Mouse (Mus musculus) limb, embryonic 13.5 days (tissue): ENCODE measurements around the gene Kif11. TPM values are rescaled to one million over a fixed set of nuclear protein-coding genes. Genes with fewer than 3 reads are reported as not detected.

Experiments used
- ATAC-seq: fragments of 200-750 bp; cut with Nextera tagmentation; 2 replicates; pipeline ENCODE4 v1.8.0; 2017; ENCODE audit warnings: low read depth, moderate number of reproducible peaks, moderate TSS enrichment; ENCODE audit not compliant: low FRiP score
- H3K27ac ChIP-seq: fragments of 300-500 bp; sonication (generic); 2 replicates; pipeline ENCODE4 v1.5.1; 2015; ENCODE audit warnings: inconsistent platforms, mild to moderate bottlenecking, moderate library complexity
- H3K27me3 ChIP-seq: fragments of 300-500 bp; sonication (generic); 2 replicates; pipeline ENCODE4 v1.6.1; 2015; ENCODE audit warnings: mild to moderate bottlenecking, inconsistent platforms
- H3K36me3 ChIP-seq: fragments of 300-500 bp; sonication (generic); 2 replicates; pipeline ENCODE4 v1.6.1; 2015; ENCODE audit warnings: inconsistent platforms, mild to moderate bottlenecking, moderate library complexity
- H3K4me1 ChIP-seq: fragments of 300-500 bp; sonication (generic); 2 replicates; pipeline ENCODE4 v1.6.1; 2015; ENCODE audit warnings: inconsistent platforms
- H3K4me2 ChIP-seq: fragments of 300-500 bp; sonication (generic); replicated peaks from 2 replicates; pipeline ENCODE4 v1.6.1; 2015; ENCODE audit warnings: inconsistent platforms, mild to moderate bottlenecking, moderate library complexity
- H3K4me3 ChIP-seq: fragments of 300-500 bp; sonication (generic); 2 replicates; pipeline ENCODE4 v1.5.1; 2015; ENCODE audit warnings: moderate library complexity, mild to moderate bottlenecking, inconsistent platforms
- H3K9ac ChIP-seq: fragments of 300-500 bp; sonication (generic); 2 replicates; pipeline ENCODE4 v1.6.1; 2015; ENCODE audit warnings: mild to moderate bottlenecking, inconsistent platforms
- H3K9me3 ChIP-seq: fragments of 300-500 bp; sonication (generic); 2 replicates; pipeline ENCODE4 v1.6.1; 2016; ENCODE audit warnings: inconsistent platforms
- WGBS: fragments of 180-500 bp; shearing (Covaris S2); methylation state at CpG from one replicate; pipeline ENCODE4 v1.1.7; 2015; 5-methylcytosine and 5-hydroxymethylcytosine counted together
- polyA plus RNA-seq: library from polyadenylated mRNA; unstranded; fragments of >200 nt; fragmentation: Nextera tagmentation; extraction: Ambion mirVana; gene quantifications from 2 replicates; pipeline ENCODE4 v1.2.1, GENCODE M21; 2015

Kif11 gene
- 58.2 and 62.5 TPM in 2 replicates for polyA plus RNA-seq

DNA sequence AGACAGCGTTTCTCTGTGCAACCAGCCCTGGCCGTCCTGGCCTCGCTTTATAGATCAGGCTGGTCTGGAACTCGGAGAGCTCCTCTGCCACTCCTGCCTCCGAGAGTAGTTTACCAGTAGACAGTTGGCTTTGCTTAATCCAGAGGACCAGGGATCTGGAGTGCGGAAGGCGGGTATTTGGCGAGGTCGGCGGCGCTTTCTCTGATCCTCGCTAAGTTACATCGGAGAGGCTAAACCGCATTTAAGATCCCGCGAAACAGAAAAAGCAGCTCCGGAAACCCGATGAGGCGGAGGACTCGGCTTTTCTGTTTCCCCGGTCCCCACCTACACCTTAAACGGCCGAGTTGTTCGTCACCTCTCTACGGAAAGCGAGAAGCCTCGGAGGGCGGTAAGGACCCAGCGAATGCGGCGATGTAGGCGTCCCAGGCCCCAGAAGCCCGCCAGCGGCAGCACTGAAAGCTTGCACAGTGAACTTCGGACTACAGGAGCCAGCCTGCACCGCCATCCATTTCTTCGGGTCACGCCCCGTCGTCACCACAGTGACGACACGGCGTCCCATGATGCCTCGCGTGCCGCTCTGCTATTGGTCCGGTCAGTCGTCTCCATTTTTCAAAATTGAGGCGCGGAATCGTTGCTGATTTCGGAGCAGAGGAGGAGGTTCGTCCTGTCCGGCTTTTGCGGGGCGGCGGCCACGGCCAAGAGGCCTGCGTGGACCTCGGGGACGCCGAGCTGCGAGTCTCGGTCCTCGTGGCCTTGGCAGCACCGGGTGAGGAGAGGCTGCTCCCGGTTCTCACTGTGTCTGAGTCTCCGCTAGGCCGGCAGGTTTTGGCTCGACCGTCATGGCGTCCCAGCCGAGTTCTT lies at the start of gene Kif11:
Gene Kif11, plus strand, starts transcription at position 649 of the 861 bp plus-strand sequence.
- Histone ChIP-seq H3K4me2 (peak within 1 kb of the TSS; percentile 74), H3K4me3 (peak within 1 kb of the TSS; percentile 85), H3K27me3 (no peaks in the 10 kb centered on the region), H3K9ac (peak within 1 kb of the TSS; percentile 82), H3K36me3 (no peaks in the 10 kb centered on the region), H3K9me3 (no peaks in the 10 kb centered on the region), H3K27ac (peak within 1 kb of the TSS; percentile 97), H3K4me1 (peaks cover 30% of the 10 kb centered on the region)
- peak; percentile 98 for ATAC-seq
- under 1% methylated on average over 73 of the region's 73 CpGs for WGBS

DNA sequence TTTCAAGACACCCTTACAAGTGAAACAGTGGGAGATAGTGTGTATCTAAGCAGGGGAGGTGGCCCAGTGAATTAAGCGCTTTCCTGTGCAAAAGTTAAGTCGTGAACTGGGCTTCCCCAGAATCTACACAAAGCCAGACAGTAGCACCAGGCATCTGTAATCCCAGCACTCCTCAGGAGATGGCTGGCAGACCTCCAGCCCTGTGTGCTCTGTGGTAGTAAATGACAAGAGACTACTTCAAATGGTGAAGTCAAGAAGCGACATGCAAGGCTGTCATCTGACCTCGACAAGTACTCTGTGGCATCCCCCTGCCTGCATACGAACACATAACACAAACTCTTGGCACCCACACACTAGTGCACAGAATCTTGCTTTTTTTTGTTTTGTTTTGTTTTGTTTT lies 49.0 kb upstream of the Kif11 start:
- 82% methylated on average over 5 of the region's 5 CpGs for WGBS
- Histone ChIP-seq H3K36me3 (peaks cover 25% of the 10 kb centered on the region), H3K27me3 (no peaks in the 10 kb centered on the region), H3K4me2 (no peak overlapping the region), H3K4me3 (no peak overlapping the region), H3K27ac (no peak overlapping the region), H3K9ac (no peak overlapping the region), H3K4me1 (no peaks in the 10 kb centered on the region), H3K9me3 (no peaks in the 10 kb centered on the region)
- ATAC-seq = no peak

DNA sequence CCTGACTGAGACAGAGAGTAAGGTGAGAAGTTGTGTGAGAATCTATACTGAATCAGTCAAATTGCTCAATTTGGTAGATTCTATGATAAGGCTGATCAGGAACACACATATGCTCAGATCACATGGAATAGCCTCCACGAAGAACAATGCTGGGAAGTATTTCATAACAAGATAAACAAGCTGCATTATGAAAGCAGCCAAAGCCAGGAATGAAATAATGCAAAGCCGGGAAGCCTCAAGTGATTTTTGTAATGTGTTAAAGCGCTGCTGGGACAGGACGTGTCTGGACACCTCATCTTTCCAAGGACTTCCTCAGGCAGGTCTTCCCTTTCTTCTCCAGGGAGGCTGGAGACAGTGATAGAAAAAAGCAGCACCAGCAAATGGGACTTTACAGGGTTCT lies 43.5 kb upstream of the Kif11 start:
- 85% methylated on average over 4 of the region's 4 CpGs for WGBS
- H3K27ac ChIP-seq = no peak overlapping the region

DNA sequence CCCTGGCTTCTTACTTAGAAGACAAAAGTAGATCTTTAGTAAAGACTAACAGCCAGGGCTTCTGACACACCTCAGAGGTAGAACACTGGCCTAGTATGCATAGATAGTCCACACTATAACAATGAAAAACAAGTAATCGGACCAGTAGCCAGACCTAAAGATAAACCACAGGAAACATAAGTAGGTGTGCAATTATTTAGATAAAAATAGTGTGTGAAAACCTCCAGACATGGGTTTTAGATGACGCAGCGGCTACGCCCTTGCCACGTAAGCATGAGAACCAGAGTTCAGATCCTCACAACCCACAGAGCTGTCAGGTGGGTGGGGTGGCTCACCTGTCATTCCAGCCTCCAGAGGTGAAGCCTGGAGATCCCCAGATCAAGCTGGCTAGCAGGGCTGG lies 42.8 kb upstream of the Kif11 start:
- 93% methylated on average over 5 of the region's 5 CpGs for WGBS
- ATAC-seq = no peak
- Histone ChIP-seq H3K4me2 (no peak overlapping the region), H3K9ac (no peak overlapping the region), H3K27ac (no peak overlapping the region), H3K4me1 (0 out of 2 replicates have a peak, but pooled peaks cover under 1% of the 10 kb centered on the region), H3K4me3 (no peak overlapping the region), H3K27me3 (no peaks in the 10 kb centered on the region), H3K9me3 (no peaks in the 10 kb centered on the region), H3K36me3 (peaks cover 5% of the 10 kb centered on the region)

More for the DNA sequence above, 43.5 kb upstream of the Kif11 start:
- Histone ChIP-seq H3K4me2 (no peak overlapping the region), H3K27me3 (no peaks in the 10 kb centered on the region), H3K4me1 (no peaks in the 10 kb centered on the region), H3K4me3 (no peak overlapping the region), H3K9ac (no peak overlapping the region), H3K36me3 (peaks cover 11% of the 10 kb centered on the region), H3K9me3 (no peaks in the 10 kb centered on the region)
- ATAC-seq = no peak

DNA sequence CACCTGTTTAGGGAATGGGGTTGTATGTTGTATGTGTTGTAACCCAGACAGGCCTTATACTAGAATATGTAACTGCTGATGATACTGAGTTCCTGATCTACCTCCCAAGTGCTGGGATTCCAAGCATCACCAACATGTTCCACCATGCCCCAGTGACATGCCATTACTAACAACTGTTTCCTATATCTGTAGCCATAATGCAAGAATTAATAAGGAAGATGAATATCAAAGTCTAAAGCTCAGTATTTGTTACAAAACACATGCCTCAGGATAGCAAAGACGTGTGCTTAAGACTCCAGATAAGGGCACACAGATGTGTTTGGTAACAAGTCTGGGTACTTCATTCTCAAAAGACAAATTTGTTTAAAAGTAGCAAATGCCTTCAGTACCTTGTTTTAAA lies 40.8 kb upstream of the Kif11 start:
- Histone ChIP-seq H3K4me2 (no peak overlapping the region), H3K9ac (no peak overlapping the region), H3K27me3 (no peaks in the 10 kb centered on the region), H3K4me3 (no peak overlapping the region), H3K36me3 (no peaks in the 10 kb centered on the region), H3K9me3 (no peaks in the 10 kb centered on the region), H3K27ac (no peak overlapping the region), H3K4me1 (0 out of 2 replicates have a peak, but pooled peaks cover 9% of the 10 kb centered on the region)
- 77% methylated on average over 1 of the region's 1 CpGs for WGBS
- no peak for ATAC-seq

DNA sequence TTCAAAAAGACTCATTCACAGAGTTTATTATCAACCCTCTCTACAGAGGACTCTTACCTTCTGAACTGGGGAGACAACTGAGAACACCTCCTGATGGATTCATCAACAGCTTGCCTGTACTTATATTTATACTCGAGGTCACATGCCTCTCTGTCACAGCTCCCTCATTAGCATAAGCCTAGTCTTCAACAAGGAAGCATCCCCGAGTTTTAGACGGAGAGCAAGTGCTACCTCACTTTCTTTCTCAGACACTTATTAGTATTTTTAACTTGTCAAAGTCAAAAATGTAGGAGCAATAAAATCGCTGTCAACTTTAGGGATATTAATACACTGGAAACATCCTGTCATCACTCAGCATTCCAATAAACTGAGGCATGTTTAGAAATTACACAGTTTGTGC lies 38.5 kb upstream of the Kif11 start, which contains the start of gene Ide:
Gene Ide, minus strand, starts transcription at position 101 of the 400 bp plus-strand sequence.
- 67% methylated on average over 4 of the region's 4 CpGs for WGBS
- H3K9me3 ChIP-seq = no peaks in the 10 kb centered on the region
- H3K36me3 ChIP-seq = no peaks in the 10 kb centered on the region
- H3K9ac ChIP-seq = no peak within 1 kb of the TSS
- H3K4me2 ChIP-seq = no peak within 1 kb of the TSS
- no peak within 1 kb of the TSS for H3K4me3 ChIP-seq
- no peak for ATAC-seq
- H3K27ac ChIP-seq = no peak within 1 kb of the TSS
- 0 out of 2 replicates have a peak, but pooled peaks cover 9% of the 10 kb centered on the region for H3K4me1 ChIP-seq
- no peaks in the 10 kb centered on the region for H3K27me3 ChIP-seq

DNA sequence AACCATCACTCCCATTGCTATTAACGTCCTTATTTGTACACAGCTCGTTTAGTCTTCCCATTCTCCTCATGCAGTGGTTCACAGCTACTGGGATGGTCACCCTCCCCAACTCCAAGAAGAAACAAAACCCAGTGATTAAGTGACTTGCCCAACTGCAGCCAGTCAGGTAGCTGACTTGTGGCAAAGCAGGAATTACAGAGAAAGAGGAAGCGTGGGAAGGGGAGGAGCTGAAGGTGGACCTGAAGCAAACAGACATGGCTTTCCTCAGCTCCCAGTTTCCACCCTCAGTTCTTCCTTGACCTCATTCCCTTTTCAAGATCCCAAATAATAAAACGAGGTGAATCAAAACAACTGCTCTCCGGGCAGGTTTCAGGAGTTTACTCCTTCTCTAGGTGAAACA lies 35.7 kb upstream of the Kif11 start:
- H3K36me3 ChIP-seq = no peaks in the 10 kb centered on the region
- H3K4me1 ChIP-seq = 0 out of 2 replicates have a peak, but pooled peaks cover 9% of the 10 kb centered on the region
- H3K9me3 ChIP-seq = no peaks in the 10 kb centered on the region
- no peak overlapping the region for H3K27ac ChIP-seq
- no peak overlapping the region for H3K4me3 ChIP-seq
- WGBS = 81% methylated on average over 5 of the region's 5 CpGs
- H3K9ac ChIP-seq = no peak overlapping the region
- no peaks in the 10 kb centered on the region for H3K27me3 ChIP-seq
- no peak overlapping the region for H3K4me2 ChIP-seq
- ATAC-seq = no peak

DNA sequence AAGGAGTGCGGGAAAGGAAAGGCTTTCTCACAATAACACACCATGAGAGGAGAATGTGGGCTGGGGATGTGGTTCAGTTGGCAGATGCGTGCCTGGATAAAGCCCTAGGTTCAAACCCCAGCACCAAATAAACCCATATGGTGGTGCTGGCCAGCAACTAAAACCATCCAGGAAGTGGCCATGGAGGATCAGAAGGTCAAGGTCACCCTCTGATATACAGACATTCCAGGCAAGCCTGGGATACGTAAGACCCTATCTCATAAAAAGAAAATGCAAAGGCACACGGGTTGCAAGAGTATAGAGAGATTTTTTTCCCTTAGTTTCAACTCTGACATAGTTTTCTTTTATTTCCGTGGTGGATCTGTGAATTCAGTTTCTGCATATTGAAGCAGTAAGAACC lies 35.3 kb upstream of the Kif11 start:
- 74% methylated on average over 5 of the region's 5 CpGs for WGBS

DNA sequence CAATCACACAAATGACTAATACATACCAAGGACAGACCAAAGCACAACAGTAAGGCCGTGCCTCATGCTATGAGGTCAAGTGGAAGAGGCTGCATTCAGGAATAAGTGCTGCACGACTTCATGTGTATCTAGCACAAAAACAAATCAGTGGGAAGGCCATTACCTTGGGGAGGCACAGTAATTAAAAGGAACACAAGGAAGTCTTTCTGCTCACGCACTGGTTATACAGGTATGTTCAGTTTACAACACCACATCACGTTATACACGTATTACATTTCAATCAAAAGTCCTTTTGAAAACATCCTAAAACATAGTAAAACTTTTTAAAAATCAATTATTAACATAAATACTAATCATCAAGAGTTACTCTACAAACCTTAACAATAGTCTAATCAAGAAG lies 32.3 kb upstream of the Kif11 start:
- ATAC-seq = no peak
- Histone ChIP-seq H3K27ac (no peak overlapping the region), H3K36me3 (no peaks in the 10 kb centered on the region), H3K9me3 (no peaks in the 10 kb centered on the region), H3K4me1 (0 out of 2 replicates have a peak, but pooled peaks cover 5% of the 10 kb centered on the region), H3K4me3 (no peak overlapping the region), H3K9ac (no peak overlapping the region), H3K4me2 (no peak overlapping the region), H3K27me3 (no peaks in the 10 kb centered on the region)
- 76% methylated on average over 5 of the region's 5 CpGs for WGBS

More for the DNA sequence above, 35.3 kb upstream of the Kif11 start:
- Histone ChIP-seq H3K4me1 (0 out of 2 replicates have a peak, but pooled peaks cover 9% of the 10 kb centered on the region), H3K27ac (no peak overlapping the region), H3K9ac (no peak overlapping the region), H3K4me3 (no peak overlapping the region), H3K36me3 (no peaks in the 10 kb centered on the region), H3K27me3 (no peaks in the 10 kb centered on the region), H3K4me2 (no peak overlapping the region), H3K9me3 (no peaks in the 10 kb centered on the region)
- no peak for ATAC-seq

DNA sequence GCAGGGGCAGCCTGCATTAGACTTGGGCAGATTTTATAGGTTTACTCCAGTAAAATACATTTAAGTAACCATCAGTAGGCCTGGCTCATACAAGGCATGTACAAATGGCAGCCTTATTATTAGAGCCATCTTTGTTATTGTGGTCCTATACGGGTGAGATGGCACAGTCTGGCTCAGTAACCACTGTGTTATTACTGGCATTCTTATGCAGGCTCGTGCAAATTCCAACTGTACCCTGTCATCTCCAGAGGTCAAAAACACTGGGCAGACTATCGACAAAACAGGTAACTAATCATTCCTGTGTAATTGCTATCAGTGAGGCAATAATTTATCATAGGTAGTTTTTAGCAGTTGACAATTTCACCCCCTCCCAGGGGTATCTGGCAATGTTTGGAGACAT lies 29.9 kb upstream of the Kif11 start:
- 78% methylated on average over 3 of the region's 3 CpGs for WGBS
- no peak overlapping the region for H3K27ac ChIP-seq
- ATAC-seq = no peak

DNA sequence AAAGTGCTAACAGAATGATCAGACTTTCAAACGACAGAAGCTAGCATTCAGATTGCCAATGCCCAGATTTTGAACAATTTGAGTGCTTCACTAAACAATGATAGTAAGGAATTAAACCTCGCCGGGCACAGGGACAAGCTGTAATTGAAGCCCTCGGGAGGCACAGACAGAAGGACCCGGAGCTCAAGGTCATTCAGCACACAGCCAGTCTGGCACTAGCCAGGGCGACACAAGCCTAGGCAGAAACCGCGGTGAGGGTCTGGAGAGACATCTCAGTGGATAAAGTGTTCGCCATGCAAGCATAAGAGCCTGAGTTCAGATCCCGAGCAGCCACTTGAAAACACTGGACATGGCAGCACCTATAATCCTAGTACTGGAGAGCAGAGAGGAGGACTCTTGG lies 27.9 kb upstream of the Kif11 start:
- Histone ChIP-seq H3K27ac (no peak overlapping the region), H3K4me1 (no peaks in the 10 kb centered on the region), H3K36me3 (peaks cover 9% of the 10 kb centered on the region), H3K9me3 (peaks cover 5% of the 10 kb centered on the region; the same call in 1 of the 2 replicates), H3K4me2 (no peak overlapping the region), H3K9ac (no peak overlapping the region), H3K27me3 (no peaks in the 10 kb centered on the region), H3K4me3 (no peak overlapping the region)
- no peak for ATAC-seq
- WGBS = 87% methylated on average over 10 of the region's 10 CpGs

More for the DNA sequence above, 29.9 kb upstream of the Kif11 start:
- Histone ChIP-seq H3K27me3 (no peaks in the 10 kb centered on the region), H3K4me1 (no peaks in the 10 kb centered on the region), H3K36me3 (no peaks in the 10 kb centered on the region), H3K9ac (no peak overlapping the region), H3K4me2 (no peak overlapping the region), H3K4me3 (no peak overlapping the region), H3K9me3 (no peaks in the 10 kb centered on the region)

DNA sequence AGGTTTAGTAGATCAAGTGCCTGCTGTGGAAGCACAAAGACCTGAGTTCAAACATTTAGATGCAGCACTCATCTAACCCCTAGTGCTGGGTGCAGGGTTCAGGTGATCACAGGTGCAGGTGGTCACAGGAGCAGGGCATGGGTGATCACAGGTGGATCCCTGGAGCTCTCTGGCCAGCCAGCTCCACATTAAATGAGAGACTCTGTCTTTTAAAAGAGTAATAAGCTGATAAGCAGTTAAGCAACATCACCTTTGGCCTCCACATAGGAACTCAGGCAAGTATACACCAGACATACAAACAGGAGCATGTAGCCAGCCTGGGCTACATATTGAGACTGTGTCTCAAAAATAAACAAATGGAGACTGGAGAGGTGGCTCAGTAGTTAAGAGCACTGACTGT lies 27.3 kb upstream of the Kif11 start:
- no peak overlapping the region for H3K4me3 ChIP-seq
- no peak overlapping the region for H3K27ac ChIP-seq
- H3K4me2 ChIP-seq = no peak overlapping the region
- H3K9me3 ChIP-seq = peaks cover 5% of the 10 kb centered on the region; the same call in 1 of the 2 replicates
- H3K4me1 ChIP-seq = no peaks in the 10 kb centered on the region
- no peak for ATAC-seq
- H3K27me3 ChIP-seq = no peaks in the 10 kb centered on the region
- H3K9ac ChIP-seq = no peak overlapping the region
- H3K36me3 ChIP-seq = peaks cover 9% of the 10 kb centered on the region
